Mouse (Mus musculus) cerebellum, adult 2 months (tissue): ENCODE results near the gene 1700069L16Rik. TPM values are rescaled to one million over a fixed set of nuclear protein-coding genes. Genes with fewer than 3 reads are reported as not detected.

Experiments
- DNase-seq, 2 experiments: peaks; one replicate each; pipeline ENCODE4 v3.0.0; 2021
- H3K27ac ChIP-seq: fragments of 200-500 bp; 2 replicates; pipeline ENCODE4 v1.5.1; 2012; ENCODE audit warnings: low read length, control low read depth, inconsistent platforms; ENCODE audit not compliant: insufficient read depth
- H3K27me3 ChIP-seq: fragments of 200-500 bp; 2 replicates; pipeline ENCODE4 v1.6.1; 2012; ENCODE audit warnings: inconsistent platforms, mild to moderate bottlenecking, low read length, moderate library complexity; ENCODE audit not compliant: control insufficient read depth, insufficient read depth
- H3K4me1 ChIP-seq: fragments of 200-500 bp; 2 replicates; pipeline ENCODE4 v1.6.1; 2011; ENCODE audit warnings: low read length; ENCODE audit not compliant: control insufficient read depth, insufficient read depth
- H3K4me3 ChIP-seq: fragments of 200-500 bp; replicated peaks from 2 replicates; pipeline ENCODE3; 2011; ENCODE audit warnings: mild to moderate bottlenecking, low read depth, low read length, control low read depth; ENCODE audit not compliant: insufficient read depth
- CTCF ChIP-seq: fragments of 200-500 bp; IDR thresholded peaks from 2 replicates; pipeline ENCODE4 v1.5.1; 2011; ENCODE audit warnings: low read depth, mild to moderate bottlenecking, control low read depth, low read length, moderate library complexity, borderline replicate concordance; ENCODE audit not compliant: insufficient read depth
- POLR2A ChIP-seq: fragments of 200-500 bp; IDR thresholded peaks from 2 replicates; pipeline ENCODE4 v1.6.1; 2011; ENCODE audit warnings: low read length, control low read depth, borderline replicate concordance; ENCODE audit not compliant: insufficient read depth
- WGBS: fragments of 180-500 bp; shearing (Covaris S2); methylation state at CpG from one replicate; pipeline ENCODE4 v1.1.7; 2018; 5-methylcytosine and 5-hydroxymethylcytosine counted together
- polyA plus RNA-seq: library from polyadenylated mRNA; depleted of rRNA; stranded (reverse); fragments of >200 nt; gene quantifications from 2 replicates; pipeline ENCODE4 v1.2.3, GENCODE M21; 2012

1700069L16Rik gene
- polyA plus RNA-seq, 1 experiment = 0.39 TPM

GRCm38 (mm10) chr5:113727238-113727637, 2.7 kb upstream of the 1700069L16Rik start:
- Histone ChIP-seq H3K27ac (peak overlapping the region; percentile 95), H3K27me3 (no peaks in the 10 kb centered on the region), H3K4me1 (peaks cover 47% of the 10 kb centered on the region), H3K4me3 (peak overlapping the region; percentile 46)
- TF ChIP-seq CTCF (no peak), POLR2A (peak; percentile 54; the same call in 1 of the 2 replicates)
- peak; percentile 82 to 89 for DNase-seq
- WGBS = 12% methylated on average over 12 of the region's 12 CpGs

DNA sequence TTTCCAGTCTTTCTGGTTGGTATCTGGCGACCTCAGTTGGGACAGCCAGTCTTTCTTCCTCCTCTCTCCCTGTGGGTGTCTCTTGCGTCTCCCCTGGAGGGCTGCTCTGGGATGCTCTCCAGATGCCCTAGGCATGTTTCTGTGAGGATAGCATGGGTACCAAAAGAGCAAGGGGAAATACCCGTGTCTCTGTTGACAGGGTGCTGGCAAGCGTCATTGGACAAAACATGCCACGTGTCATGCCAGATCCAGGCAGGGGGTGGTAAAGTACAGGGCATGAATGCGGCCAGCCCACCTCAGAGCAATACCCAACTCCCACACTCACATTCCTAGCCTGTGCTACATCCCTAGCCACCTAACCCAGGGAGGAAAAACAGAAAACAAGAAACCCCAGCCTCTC, 2.0 kb upstream of the 1700069L16Rik start:
- peak; percentile 72 to 80 for DNase-seq
- peak overlapping the region; percentile 95 for H3K27ac ChIP-seq
- peaks cover 51% of the 10 kb centered on the region for H3K4me1 ChIP-seq
- 20% methylated on average over 6 of the region's 6 CpGs for WGBS
- H3K4me3 ChIP-seq = peak overlapping the region; percentile 19
- no peaks in the 10 kb centered on the region for H3K27me3 ChIP-seq
- TF ChIP-seq POLR2A (peak; percentile 38; the same call in 1 of the 2 replicates), CTCF (no peak)

- Histone ChIP-seq H3K4me1 (peaks cover 50% of the 10 kb centered on the region), H3K27me3 (no peaks in the 10 kb centered on the region), H3K27ac (peak overlapping the region; percentile 95), H3K4me3 (no peak overlapping the region)
- peak in 1 of 2 experiments; percentile 48 for DNase-seq
- 26% methylated on average over 12 of the region's 12 CpGs for WGBS
- no peak for TF ChIP-seq CTCF
- no peak for TF ChIP-seq POLR2A
Observed at GRCm38 (mm10) chr5:113725417-113725816, 845 bp upstream of the 1700069L16Rik start.

- WGBS = 5% methylated on average over 8 of the region's 8 CpGs
- DNase-seq = peak; percentile 99 to 100
- Histone ChIP-seq H3K4me1 (peaks cover 55% of the 10 kb centered on the region), H3K4me3 (no peak overlapping the region), H3K27ac (peak overlapping the region; percentile 98), H3K27me3 (no peaks in the 10 kb centered on the region)
- no peak for TF ChIP-seq POLR2A
- TF ChIP-seq CTCF = no peak
Observed at GRCm38 (mm10) chr5:113723567-113724237, 870 bp downstream of the 1700069L16Rik start.

- Histone ChIP-seq H3K4me1 (peaks cover 49% of the 10 kb centered on the region), H3K27me3 (no peaks in the 10 kb centered on the region), H3K27ac (peak overlapping the region; percentile 98), H3K4me3 (no peak overlapping the region)
- peak; percentile 56 for TF ChIP-seq CTCF
- no peak for TF ChIP-seq POLR2A
- peak; percentile 71 to 77 for DNase-seq
- WGBS = 41% methylated on average over 10 of the region's 10 CpGs
Observed at GRCm38 (mm10) chr5:113722224-113723013, 2.2 kb downstream of the 1700069L16Rik start.

GRCm38 (mm10) chr5:113719221-113719661, 5.3 kb downstream of the 1700069L16Rik start:
- Histone ChIP-seq H3K4me3 (no peak overlapping the region), H3K27me3 (no peaks in the 10 kb centered on the region), H3K4me1 (peaks cover 45% of the 10 kb centered on the region), H3K27ac (peak overlapping the region; percentile 69)
- no peak for TF ChIP-seq CTCF
- TF ChIP-seq POLR2A = no peak
- DNase-seq = peak; percentile 70 to 76
- WGBS = 9% methylated on average over 8 of the region's 8 CpGs

DNA sequence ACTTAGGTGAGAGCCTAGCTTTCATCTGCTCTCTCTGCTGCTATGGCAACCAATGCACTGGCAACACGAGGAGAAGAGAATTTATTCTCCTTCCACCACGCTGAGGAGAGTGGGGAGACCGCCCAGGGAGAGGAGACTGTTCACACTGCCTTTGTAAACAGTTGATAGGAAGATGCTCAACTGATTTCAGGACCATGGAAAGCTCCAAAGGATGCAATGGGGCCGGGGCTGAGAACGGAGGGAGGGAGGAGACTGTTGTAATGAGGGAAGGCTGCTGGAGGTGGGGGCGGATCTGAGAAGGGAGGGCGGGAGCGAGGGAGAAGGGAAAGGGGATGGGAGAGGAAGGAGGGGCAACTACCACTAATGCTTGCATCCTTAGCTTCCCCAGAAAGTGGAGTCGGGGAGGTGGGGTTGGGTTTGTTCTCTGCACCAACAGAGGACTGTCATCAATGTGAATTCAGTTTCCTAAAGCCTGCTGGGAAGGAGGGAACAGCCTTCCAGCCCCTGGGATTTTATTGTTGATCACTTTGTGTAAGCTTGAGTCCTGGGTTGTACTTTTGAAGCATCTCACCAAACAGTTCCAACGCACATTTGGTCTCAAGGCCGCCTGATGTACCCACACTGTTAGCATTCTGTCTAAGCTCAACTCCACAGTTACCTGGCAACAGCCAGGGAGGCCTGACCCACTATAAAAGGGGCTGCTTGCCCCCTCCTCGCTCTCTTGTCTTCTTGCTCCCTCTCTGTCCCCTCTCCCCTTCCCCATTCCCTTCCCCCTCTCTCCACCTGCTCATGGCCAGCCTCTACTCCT, 7.8 kb downstream of the 1700069L16Rik start:
- DNase-seq = peak in 1 of 2 experiments; percentile 44
- Histone ChIP-seq H3K4me1 (peaks cover 29% of the 10 kb centered on the region), H3K27ac (peak overlapping the region; percentile 56; the same call in 1 of the 2 replicates), H3K27me3 (no peaks in the 10 kb centered on the region), H3K4me3 (no peak overlapping the region)
- WGBS = 34% methylated on average over 12 of the region's 12 CpGs
- TF ChIP-seq POLR2A = no peak
